Mouse (Mus musculus) intestine, postnatal 0 days (tissue): ENCODE data around the gene Gm21915. TPM values are rescaled to one million over a fixed set of nuclear protein-coding genes. Genes with fewer than 3 reads are reported as not detected.

Source experiments
- ATAC-seq: fragments of 200-750 bp; cut with Nextera tagmentation; 2 replicates; pipeline ENCODE4 v1.8.0; 2017; ENCODE audit warnings: mild to moderate bottlenecking, moderate TSS enrichment, moderate library complexity
- H3K27ac ChIP-seq: fragments of 300-500 bp; sonication (generic); 2 replicates; pipeline ENCODE4 v1.5.1; 2014; ENCODE audit warnings: mild to moderate bottlenecking, low read depth, low read length, moderate library complexity
- H3K27me3 ChIP-seq: fragments of 300-500 bp; sonication (generic); replicated peaks from 2 replicates; pipeline ENCODE4 v1.6.1; 2014; ENCODE audit warnings: low read length, mixed read lengths; ENCODE audit not compliant: control insufficient read depth, insufficient read depth
- H3K36me3 ChIP-seq: fragments of 300-500 bp; sonication (generic); 2 replicates; pipeline ENCODE4 v1.6.1; 2014; ENCODE audit warnings: mild to moderate bottlenecking, moderate library complexity; ENCODE audit not compliant: control insufficient read depth, insufficient read depth
- H3K4me1 ChIP-seq: fragments of 300-500 bp; sonication (generic); replicated peaks from 2 replicates; pipeline ENCODE4 v1.6.1; 2014; ENCODE audit warnings: antibody characterized with exemption, low read length, mixed read lengths; ENCODE audit not compliant: control insufficient read depth, insufficient read depth
- H3K4me2 ChIP-seq: fragments of 300-500 bp; sonication (generic); replicated peaks from 2 replicates; pipeline ENCODE4 v1.6.1; 2014; ENCODE audit warnings: low read depth, mild to moderate bottlenecking, moderate library complexity
- H3K4me3 ChIP-seq: fragments of 300-500 bp; sonication (generic); 2 replicates; pipeline ENCODE4 v1.5.1; 2014; ENCODE audit warnings: low read depth, low read length
- H3K9ac ChIP-seq: fragments of 300-500 bp; sonication (generic); 2 replicates; pipeline ENCODE4 v1.6.1; 2014; ENCODE audit warnings: mild to moderate bottlenecking, low read depth, low read length
- H3K9me3 ChIP-seq: fragments of 300-500 bp; sonication (generic); 2 replicates; pipeline ENCODE4 v1.6.1; 2016; ENCODE audit warnings: mixed run types; ENCODE audit not compliant: control insufficient read depth
- CTCF ChIP-seq: sonication (generic); IDR thresholded peaks from 2 replicates; pipeline ENCODE4 v1.5.1; 2016; ENCODE audit warnings: low read depth, mild to moderate bottlenecking, control low read depth, antibody characterized with exemption, moderate library complexity
- WGBS: fragments of 180-500 bp; shearing (Covaris S2); extraction: QIAGEN DNeasy Blood & Tissue Kit; methylation state at CpG from one replicate; pipeline ENCODE4 v1.1.7; 2014; 5-methylcytosine and 5-hydroxymethylcytosine counted together
- polyA plus RNA-seq: library from polyadenylated mRNA; unstranded; fragments of >200 nt; fragmentation: Nextera tagmentation; extraction: Ambion mirVana; gene quantifications from 2 replicates; pipeline ENCODE4 v1.2.1, GENCODE M21; 2015

Gm21915 gene
- not detected in 2 replicates for polyA plus RNA-seq

- Histone ChIP-seq H3K9ac (no peak within 1 kb of the TSS), H3K4me3 (no peak within 1 kb of the TSS), H3K4me2 (no peak within 1 kb of the TSS), H3K36me3 (no peaks in the 10 kb centered on the region), H3K27me3 (no peaks in the 10 kb centered on the region), H3K27ac (no peak within 1 kb of the TSS), H3K9me3 (no peaks in the 10 kb centered on the region), H3K4me1 (no peaks in the 10 kb centered on the region)
- WGBS: 83% methylated on average over 3 of the region's 3 CpGs
- no peak for ATAC-seq
- TF ChIP-seq CTCF: no peak
Measured at GRCm38 (mm10) chr9:40670313-40670712, at the start of gene Gm21915. Gm21915 (plus strand) TSS chr9:40670613.

DNA sequence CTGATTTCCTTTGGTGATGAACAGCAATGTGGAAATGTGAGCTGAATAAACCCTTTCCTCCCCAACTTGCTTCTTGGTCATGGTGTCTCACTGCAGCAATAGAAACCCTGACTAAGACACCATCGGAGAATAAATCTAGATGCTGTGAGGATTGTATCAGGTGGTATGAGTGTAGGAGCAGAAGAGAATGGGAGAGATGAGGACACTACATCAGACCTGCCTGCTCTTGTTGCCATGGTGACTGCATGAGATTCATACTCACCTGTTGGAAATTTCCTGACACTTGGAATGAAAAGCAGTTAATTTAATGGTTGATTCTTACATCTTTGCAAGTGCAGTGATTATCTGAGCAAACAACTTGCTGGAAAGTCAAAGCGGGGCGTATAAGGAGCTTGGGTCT lies 48.1 kb upstream of the Gm21915 start:
- no peaks in the 10 kb centered on the region for H3K36me3 ChIP-seq
- H3K4me2 ChIP-seq: no peak overlapping the region
- H3K27me3 ChIP-seq: 0 out of 2 replicates have a peak, but pooled peaks cover 3% of the 10 kb centered on the region
- ATAC-seq: no peak
- H3K4me3 ChIP-seq: no peak overlapping the region
- TF ChIP-seq CTCF: no peak
- H3K9me3 ChIP-seq: no peaks in the 10 kb centered on the region
- no peak overlapping the region for H3K9ac ChIP-seq
- no peak overlapping the region for H3K27ac ChIP-seq
- no peaks in the 10 kb centered on the region for H3K4me1 ChIP-seq
- 95% methylated on average over 3 of the region's 3 CpGs for WGBS

GRCm38 (mm10) chr9:40622793-40623192 lies 47.6 kb upstream of the Gm21915 start:
- H3K4me1 ChIP-seq: no peaks in the 10 kb centered on the region
- H3K36me3 ChIP-seq: no peaks in the 10 kb centered on the region
- no peak overlapping the region for H3K4me3 ChIP-seq
- no peaks in the 10 kb centered on the region for H3K9me3 ChIP-seq
- no peak for ATAC-seq
- no peak overlapping the region for H3K27ac ChIP-seq
- H3K27me3 ChIP-seq: 0 out of 2 replicates have a peak, but pooled peaks cover under 1% of the 10 kb centered on the region
- H3K9ac ChIP-seq: no peak overlapping the region
- TF ChIP-seq CTCF: no peak
- H3K4me2 ChIP-seq: no peak overlapping the region
- WGBS: 93% methylated on average over 4 of the region's 4 CpGs

GRCm38 (mm10) chr9:40625341-40625740 lies 45.1 kb upstream of the Gm21915 start:
- Histone ChIP-seq H3K27me3 (no peaks in the 10 kb centered on the region), H3K9me3 (no peaks in the 10 kb centered on the region), H3K4me1 (no peaks in the 10 kb centered on the region), H3K9ac (no peak overlapping the region), H3K36me3 (no peaks in the 10 kb centered on the region), H3K27ac (no peak overlapping the region), H3K4me2 (no peak overlapping the region), H3K4me3 (no peak overlapping the region)
- ATAC-seq: no peak
- WGBS: 75% methylated on average over 3 of the region's 3 CpGs
- TF ChIP-seq CTCF: no peak

- Histone ChIP-seq H3K4me1 (no peaks in the 10 kb centered on the region), H3K36me3 (no peaks in the 10 kb centered on the region), H3K9ac (no peak overlapping the region), H3K9me3 (no peaks in the 10 kb centered on the region), H3K4me2 (no peak overlapping the region), H3K4me3 (no peak overlapping the region), H3K27ac (no peak overlapping the region), H3K27me3 (no peaks in the 10 kb centered on the region)
- WGBS: 47% methylated on average over 11 of the region's 11 CpGs
- ATAC-seq: no peak
- TF ChIP-seq CTCF: no peak
Measured at GRCm38 (mm10) chr9:40626566-40626965, 43.8 kb upstream of the Gm21915 start.

DNA sequence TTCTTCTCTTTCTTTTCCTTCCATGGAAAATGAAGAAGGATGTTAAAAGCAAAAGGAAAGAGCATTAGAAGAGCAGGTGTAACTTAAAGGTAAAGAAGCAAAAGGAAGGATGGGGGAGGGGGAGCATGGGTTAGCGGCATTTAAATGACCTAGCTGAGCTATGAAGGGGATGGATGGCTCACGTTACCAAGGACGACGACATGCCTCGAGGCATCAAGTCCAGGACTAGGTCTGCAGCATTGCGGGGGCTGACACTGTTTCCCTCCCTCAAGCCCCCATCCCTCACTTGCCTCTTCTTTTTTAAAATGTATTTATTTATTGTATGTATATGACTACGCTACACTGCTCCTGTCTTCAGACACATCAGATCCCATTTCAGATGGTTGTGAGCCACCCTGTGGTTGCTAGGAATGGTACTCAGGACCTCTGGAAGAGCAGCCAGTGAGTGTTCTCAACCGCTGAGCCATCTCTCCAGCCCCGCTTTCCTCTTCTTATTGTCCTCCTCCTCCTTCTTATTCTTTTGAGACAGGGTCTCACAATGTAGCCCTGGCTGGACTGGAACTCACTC lies 43.2 kb upstream of the Gm21915 start:
- no peak for TF ChIP-seq CTCF
- H3K9ac ChIP-seq: no peak overlapping the region
- no peaks in the 10 kb centered on the region for H3K27me3 ChIP-seq
- H3K9me3 ChIP-seq: no peaks in the 10 kb centered on the region
- H3K4me3 ChIP-seq: no peak overlapping the region
- no peak overlapping the region for H3K27ac ChIP-seq
- no peaks in the 10 kb centered on the region for H3K4me1 ChIP-seq
- WGBS: 67% methylated on average over 9 of the region's 9 CpGs
- no peak overlapping the region for H3K4me2 ChIP-seq
- H3K36me3 ChIP-seq: no peaks in the 10 kb centered on the region
- ATAC-seq: no peak
